Mouse (Mus musculus): ENCODE results near the gene A730061H03Rik.

A730061H03Rik gene

GRCm38 (mm10) chr14:55581981-55582681, 21.9 kb upstream of the A730061H03Rik start:
- DNase-seq (ENCODE audit: low read depth) = peak; percentile 34

GRCm38 (mm10) chr14:55580731-55581130, 20.5 kb upstream of the A730061H03Rik start:
- no peak for DNase-seq (ENCODE audit: low read depth)

- DNase-seq (ENCODE audit: low read depth) = no peak
Observed at GRCm38 (mm10) chr14:55579511-55580496, 19.6 kb upstream of the A730061H03Rik start.

GRCm38 (mm10) chr14:55578668-55579269, 18.6 kb upstream of the A730061H03Rik start:
- DNase-seq (ENCODE audit: low read depth) = peak; percentile 77

- DNase-seq (ENCODE audit: low read depth) = peak; percentile 88
Observed at GRCm38 (mm10) chr14:55577871-55578667, 17.9 kb upstream of the A730061H03Rik start, which contains the start of gene Psme1. TSS of gene Psme1 (plus strand) at chr14:55578123.

GRCm38 (mm10) chr14:55576376-55576775, 16.2 kb upstream of the A730061H03Rik start:
- DNase-seq (ENCODE audit: low read depth) = no peak

GRCm38 (mm10) chr14:55575711-55576110, 15.5 kb upstream of the A730061H03Rik start:
- DNase-seq (ENCODE audit: low read depth) = no peak

- DNase-seq (ENCODE audit: low read depth) = no peak
Observed at GRCm38 (mm10) chr14:55575302-55575701, 15.1 kb upstream of the A730061H03Rik start, which contains the start of gene Fitm1. TSS of gene Fitm1 (plus strand) at chr14:55575617.

- DNase-seq (ENCODE audit: low read depth) = no peak
Observed at GRCm38 (mm10) chr14:55571760-55572159, 11.6 kb upstream of the A730061H03Rik start.

- no peak for DNase-seq (ENCODE audit: low read depth)
Observed at GRCm38 (mm10) chr14:55570588-55570987, 10.4 kb upstream of the A730061H03Rik start.

- no peak for DNase-seq (ENCODE audit: low read depth)
Observed at GRCm38 (mm10) chr14:55567496-55567895, 7.3 kb upstream of the A730061H03Rik start.

GRCm38 (mm10) chr14:55565748-55566147, 5.5 kb upstream of the A730061H03Rik start:
- DNase-seq (ENCODE audit: low read depth) = peak; percentile 29

GRCm38 (mm10) chr14:55563249-55563648, 3.0 kb upstream of the A730061H03Rik start:
- no peak for DNase-seq (ENCODE audit: low read depth)

GRCm38 (mm10) chr14:55561860-55562259, 1.7 kb upstream of the A730061H03Rik start:
- DNase-seq (ENCODE audit: low read depth) = no peak

- DNase-seq (ENCODE audit: low read depth) = peak; percentile 98
Observed at GRCm38 (mm10) chr14:55559799-55560201, 406 bp downstream of the A730061H03Rik start, which contains the start of gene Dcaf11. TSS of gene Dcaf11 (plus strand) at chr14:55560006.

- DNase-seq (ENCODE audit: low read depth) = peak; percentile 45
Observed at GRCm38 (mm10) chr14:55558740-55559448, 1.3 kb downstream of the A730061H03Rik start.

GRCm38 (mm10) chr14:55557587-55557986, 2.6 kb downstream of the A730061H03Rik start:
- DNase-seq (ENCODE audit: low read depth) = no peak

- peak; percentile 92 for DNase-seq (ENCODE audit: low read depth)
Observed at GRCm38 (mm10) chr14:55557003-55557402, 3.2 kb downstream of the A730061H03Rik start.

- no peak for DNase-seq (ENCODE audit: low read depth)
Observed at GRCm38 (mm10) chr14:55555788-55556187, 4.4 kb downstream of the A730061H03Rik start.

- DNase-seq (ENCODE audit: low read depth) = no peak
Observed at GRCm38 (mm10) chr14:55554635-55555034, 5.6 kb downstream of the A730061H03Rik start.

- no peak for DNase-seq (ENCODE audit: low read depth)
Observed at GRCm38 (mm10) chr14:55551794-55552193, 8.4 kb downstream of the A730061H03Rik start.

Measured in 416B (cell line).